Mouse (Mus musculus) CH12.LX (cell line): ENCODE data around the gene Tspan17. TPM values are rescaled to one million over a fixed set of nuclear protein-coding genes. Genes with fewer than 3 reads are reported as not detected.
"Not testable (repeated sequence)": the region's sequence is repeated elsewhere in the genome, so short reads cannot be mapped to it uniquely, and the experiment has no call there.

Experiments
- DNase-seq: peaks from one replicate; pipeline ENCODE4 v3.0.0-alpha.2; 2013; ENCODE audit errors: extremely low read depth
- H3K27ac ChIP-seq: 2 replicates; pipeline ENCODE4 v1.5.1; 2012; ENCODE audit warnings: low read depth, mild to moderate bottlenecking, control low read depth, moderate library complexity; ENCODE audit not compliant: insufficient read depth
- H3K27me3 ChIP-seq: replicated peaks from 2 replicates; pipeline ENCODE3; 2012; ENCODE audit warnings: inconsistent platforms
- H3K36me3 ChIP-seq, 2 experiments: replicated peaks in 1 of 2; 2 replicates each; pipeline versions ENCODE3 to v1.6.1; 2012; ENCODE audit warnings: inconsistent platforms in 1 of 2, low read length in 1 of 2, mild to moderate bottlenecking in 1 of 2, mixed read lengths in 1 of 2, moderate library complexity in 1 of 2; ENCODE audit not compliant: control insufficient read depth in 1 of 2, insufficient read depth in 1 of 2
- H3K4me1 ChIP-seq, 2 experiments: 2 replicates each; pipeline ENCODE4 v1.6.1; 2012; ENCODE audit warnings: inconsistent platforms in 1 of 2, moderate library complexity in 1 of 2; ENCODE audit not compliant: insufficient read depth in 2 of 2, control insufficient read depth in 1 of 2
- H3K4me2 ChIP-seq: 2 replicates; pipeline ENCODE4 v1.6.1; 2012; ENCODE audit warnings: low read depth, mild to moderate bottlenecking, control low read depth; ENCODE audit not compliant: poor library complexity, insufficient read depth, severe bottlenecking
- H3K4me3 ChIP-seq, 3 experiments: fragments of 150-350 bp in 1 of 3; sonication (generic) in 1 of 3; replicated peaks in 1 of 3; 2 replicates each; pipeline versions ENCODE3 to v1.5.1; 2011 to 2012; ENCODE audit warnings: low read depth in 2 of 3, low read length in 2 of 3, mild to moderate bottlenecking in 2 of 3, moderate library complexity in 2 of 3, control low read depth in 1 of 3, improper control_type of control experiment in 1 of 3, inconsistent platforms in 1 of 3, mixed read lengths in 1 of 3; ENCODE audit not compliant: poor library complexity in 1 of 3
- H3K79me2 ChIP-seq: replicated peaks from 2 replicates; pipeline ENCODE4 v1.6.1; 2012; ENCODE audit warnings: mild to moderate bottlenecking, moderate library complexity; ENCODE audit not compliant: control insufficient read depth, poor library complexity, insufficient read depth, severe bottlenecking; ENCODE audit errors: extremely low read depth
- H3K9ac ChIP-seq: 2 replicates; pipeline ENCODE4 v1.6.1; 2012; ENCODE audit warnings: low read depth, mild to moderate bottlenecking, control low read depth, moderate library complexity; ENCODE audit not compliant: insufficient read depth
- H3K9me3 ChIP-seq: replicated peaks from 2 replicates; pipeline ENCODE3; 2012; ENCODE audit warnings: low read length, inconsistent platforms, mixed read lengths
- BHLHE40 ChIP-seq: IDR thresholded peaks from 2 replicates; pipeline ENCODE4 v1.6.1; 2011; ENCODE audit warnings: mild to moderate bottlenecking, low read depth, low read length, improper control_type of control experiment
- HCFC1 ChIP-seq: IDR thresholded peaks from 2 replicates; pipeline ENCODE4 v1.6.1; 2012; ENCODE audit warnings: low read depth, mild to moderate bottlenecking, inconsistent platforms, low read length, improper control_type of control experiment
- IRF4 ChIP-seq: IDR thresholded peaks from 2 replicates; pipeline ENCODE4 v1.6.1; 2014; ENCODE audit warnings: low read depth, mild to moderate bottlenecking, inconsistent platforms, low read length, improper control_type of control experiment
- MAFK ChIP-seq: IDR thresholded peaks from 2 replicates; pipeline ENCODE4 v1.6.1; 2011; ENCODE audit warnings: low read length, improper control_type of control experiment; ENCODE audit not compliant: insufficient replicate concordance
- RAD21 ChIP-seq: IDR thresholded peaks from 2 replicates; pipeline ENCODE4 v1.6.1; 2011; ENCODE audit warnings: low read depth, mild to moderate bottlenecking, low read length, improper control_type of control experiment, moderate library complexity
- TCF12 ChIP-seq: IDR thresholded peaks from 2 replicates; pipeline ENCODE4 v1.6.1; 2014; ENCODE audit warnings: low read depth, mild to moderate bottlenecking, inconsistent platforms, low read length, improper control_type of control experiment
- dilution Hi-C: fragments of 300-500 bp; cut with MboI; formaldehyde crosslinking; loops from 2 replicates; pipeline ENCODE4 v1.14.3; 2020; ENCODE audit warnings: low sequenced_read_pairs; ENCODE audit not compliant: extremely low pct_unique_long_range_greater_than_20kb, extremely low pct_ligation_motif_present
- in situ Hi-C: fragments of 300-500 bp; cut with MboI; formaldehyde crosslinking; loops from 3 replicates; pipeline ENCODE4 v1.14.3; 2019; ENCODE audit warnings: low sequenced_read_pairs, low pct_ligation_motif_present, low pct_unique_long_range_greater_than_20kb, mixed read lengths
- polyA plus RNA-seq: library from polyadenylated mRNA; unstranded; fragments of >175 nt; gene quantifications from 2 replicates; pipeline ENCODE4 v1.2.1, GENCODE M21; 2012; ENCODE audit warnings: low read depth; ENCODE audit not compliant: insufficient read length
- total RNA-seq, 2 experiments: library from RNA; depleted of rRNA; stranded (reverse); fragments of 300-350 nt in 1 of 2; fragments of >200 nt in 1 of 2; gene quantifications; 2 replicates each; pipeline ENCODE4 v1.2.3; 2012 to 2014

Gene Tspan17
- total and polyA plus RNA-seq, 3 experiments = 0.61 to 0.68 TPM; not detected in 1

DNA sequence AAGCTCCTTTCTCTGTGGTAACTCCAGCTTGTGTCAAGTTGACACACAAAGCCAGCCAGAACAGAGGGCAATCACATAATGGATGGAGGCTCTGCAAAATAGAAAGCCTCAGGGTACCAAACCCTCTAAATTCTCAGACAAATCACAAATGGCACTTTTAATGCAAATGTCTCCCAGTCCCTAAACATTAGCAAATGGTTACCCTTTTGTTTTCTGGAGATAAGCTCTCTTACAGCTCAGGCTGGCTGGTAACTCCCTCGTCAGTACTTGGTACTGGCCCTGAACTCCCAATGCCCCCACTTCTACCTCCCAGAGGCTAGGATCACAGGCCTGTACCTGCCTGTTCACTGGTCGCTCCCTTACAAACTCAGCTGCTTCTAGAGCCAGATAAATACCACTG lies 5.9 kb upstream of the Tspan17 start:
- Histone ChIP-seq H3K79me2 (no peaks in the 10 kb centered on the region), H3K4me1 (no peaks in the 10 kb centered on the region), H3K27me3 (peaks cover 71% of the 10 kb centered on the region), H3K4me3 (no peak overlapping the region), H3K36me3 (no peaks in the 10 kb centered on the region), H3K9ac (no peak overlapping the region), H3K4me2 (no peak overlapping the region), H3K9me3 (peaks cover 2% of the 10 kb centered on the region), H3K27ac (no peak overlapping the region)
- dilution Hi-C loops = no loop called here
- no peak for DNase-seq
- in situ Hi-C loops = no loop called here
- TF ChIP-seq IRF4 = no peak
- TF ChIP-seq RAD21 = no peak

DNA sequence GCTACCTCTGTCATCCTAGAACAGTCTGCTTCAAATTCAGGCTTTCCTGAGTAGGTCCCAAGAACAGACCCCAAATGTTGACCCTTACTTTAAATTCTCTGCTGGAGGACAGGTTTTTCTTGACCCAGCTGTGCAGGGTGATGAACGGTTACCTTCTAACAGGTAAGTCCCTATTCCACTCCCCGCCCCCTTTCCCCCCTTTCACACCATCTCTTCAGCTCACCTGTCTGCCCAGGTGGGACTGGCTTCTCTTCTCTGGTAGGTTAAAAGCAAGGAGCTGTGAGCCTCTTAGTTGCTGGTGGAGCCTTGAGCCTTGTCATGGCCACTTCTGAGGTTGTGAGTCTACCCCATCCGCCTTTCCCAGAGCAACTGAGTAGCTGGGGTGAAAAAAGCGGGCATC lies 5.5 kb upstream of the Tspan17 start, which contains the start of gene Eif4e1b:
Gene Eif4e1b (plus strand): TSS at position 301 of the 400 bp plus-strand sequence.
- Histone ChIP-seq H3K4me1 (no peaks in the 10 kb centered on the region), H3K36me3 (no peaks in the 10 kb centered on the region), H3K27ac (no peak within 1 kb of the TSS), H3K9ac (no peak within 1 kb of the TSS), H3K79me2 (no peaks in the 10 kb centered on the region), H3K27me3 (peaks cover 75% of the 10 kb centered on the region), H3K9me3 (peaks cover 2% of the 10 kb centered on the region), H3K4me2 (no peak within 1 kb of the TSS), H3K4me3 (no peak within 1 kb of the TSS)
- in situ Hi-C loops (no loop called here), dilution Hi-C loops (no loop called here)
- no peak for DNase-seq
- no peak for TF ChIP-seq HCFC1
- TF ChIP-seq TCF12 = no peak
- TF ChIP-seq MAFK = no peak
- no peak for TF ChIP-seq BHLHE40

DNA sequence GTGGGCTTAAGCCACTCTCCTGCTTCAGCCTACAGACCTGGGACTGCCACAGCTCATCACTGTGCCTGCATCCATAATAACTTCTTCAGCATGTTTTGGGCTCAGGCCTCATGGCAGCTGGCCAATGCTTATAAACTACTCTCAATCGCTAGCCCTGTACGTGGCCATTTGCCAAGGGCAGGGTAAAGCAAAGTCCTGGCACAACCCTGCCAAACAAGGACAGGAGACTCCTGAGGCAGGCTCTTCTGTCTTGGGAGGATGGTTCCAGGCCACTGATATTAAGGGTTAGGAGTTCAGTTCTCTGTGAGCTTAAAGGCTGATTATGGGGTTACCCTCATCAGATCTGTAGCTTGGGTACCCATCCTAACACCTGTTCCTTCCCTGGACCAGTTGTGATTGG lies 1.6 kb upstream of the Tspan17 start:
- H3K9me3 ChIP-seq, H3K36me3 ChIP-seq, H3K4me3 ChIP-seq, H3K9ac ChIP-seq, H3K4me1 ChIP-seq, dilution Hi-C loops, H3K4me2 ChIP-seq, H3K79me2 ChIP-seq, H3K27ac ChIP-seq, in situ Hi-C loops, DNase-seq: not testable (repeated sequence)
- H3K27me3 ChIP-seq = peaks cover 81% of the 10 kb centered on the region
